Comparison of ENCODE assay signal across 9 mouse cellular contexts in genomic region chr9:63720715-63721114, GRCm38 (mm10). TPM values are rescaled to one million over a fixed set of nuclear protein-coding genes. Genes with fewer than 3 reads are reported as not detected.
DNase-seq lines count a peak whose midpoint lies in the region; ATAC-seq lines count a peak whose summit lies in the region.
"Had no signal": no experiment of that assay in that cellular context is flagged by ENCODE, and none has a peak within 500 bp of the region (broad histone marks: within the 10 kb centered on the region; RNA-seq: fewer than 3 reads in every experiment).

No protein-coding gene starts in this region.

- no peaks in the 10 kb centered on the region for H3K36me3 ChIP-seq in liver, embryonic 11.5 days (ENCODE audit: control insufficient read depth, insufficient read depth, low read length)
- no peaks in the 10 kb centered on the region; the same call in 1 of the 2 replicates for H3K36me3 ChIP-seq in lung, embryonic 16.5 days (ENCODE audit: control insufficient read depth, insufficient read depth, low read length)

- no peak for DNase-seq in liver, embryonic 11.5 days (ENCODE audit: low spot score)
- no peak for DNase-seq in liver
- peak; percentile 86 for DNase-seq in thymus, postnatal 0 days (ENCODE audit: low spot score)
- DNase-seq in cerebellum, adult 11-12 months = no peak
- DNase-seq in urinary bladder, adult 2 months (ENCODE audit: low spot score) = no peak
- DNase-seq: adrenal gland, adult 2 months; gastrocnemius, postnatal 25 days had no signal

- H3K9ac ChIP-seq in liver, embryonic 11.5 days (ENCODE audit: low read depth, low read length) = peak overlapping the region; percentile 11; the same call in 1 of the 2 replicates
- no peak overlapping the region for H3K9ac ChIP-seq in lung, embryonic 16.5 days (ENCODE audit: low read length)

- peak; percentile 54; the same call in 1 of the 2 replicates for ATAC-seq in liver, embryonic 11.5 days (replicated peaks; ENCODE audit: low FRiP score)
- ATAC-seq in common myeloid progenitor, adult 5-6 weeks (replicated peaks; ENCODE audit: low read depth, poor library complexity, severe bottlenecking) = peak; percentile 26
- ATAC-seq in lung, embryonic 16.5 days (ENCODE audit: low read depth) = peak; percentile 47

- H3K4me3 ChIP-seq in liver, embryonic 11.5 days (ENCODE audit: low read depth, low read length) = no peak overlapping the region
- no peak overlapping the region for H3K4me3 ChIP-seq in lung, embryonic 16.5 days (ENCODE audit: low read length)

- WGBS in liver, embryonic 11.5 days = 18% methylated on average over 6 of the region's 6 CpGs
- WGBS in lung, embryonic 16.5 days = 21% methylated on average over 6 of the region's 6 CpGs

- no peaks in the 10 kb centered on the region for H3K27me3 ChIP-seq in liver, embryonic 11.5 days (replicated peaks; ENCODE audit: control insufficient read depth, insufficient read depth, low read length)
- H3K27me3 ChIP-seq in lung, embryonic 16.5 days (ENCODE audit: control insufficient read depth, insufficient read depth, low read depth, low read length) = no peaks in the 10 kb centered on the region

- no peaks in the 10 kb centered on the region for H3K9me3 ChIP-seq in liver, embryonic 11.5 days (ENCODE audit: control insufficient read depth, low read length)
- no peaks in the 10 kb centered on the region for H3K9me3 ChIP-seq in lung, embryonic 16.5 days (ENCODE audit: control insufficient read depth, low read length)

- H3K4me2 ChIP-seq in liver, embryonic 11.5 days = peak overlapping the region; percentile 19; the same call in 1 of the 2 replicates
- no peak overlapping the region for H3K4me2 ChIP-seq in lung, embryonic 16.5 days (ENCODE audit: low read depth, low read length)

- H3K27ac ChIP-seq in liver, embryonic 11.5 days (ENCODE audit: low read depth, low read length) = 0 out of 2 replicates have a peak overlapping the region, but pooled peaks have one; percentile 6
- peak overlapping the region; percentile 18 for H3K27ac ChIP-seq in lung, embryonic 16.5 days (ENCODE audit: low read length)

- H3K4me1 ChIP-seq in liver, embryonic 11.5 days (replicated peaks; ENCODE audit: control insufficient read depth, insufficient read depth, low read length) = peaks cover 56% of the 10 kb centered on the region
- H3K4me1 ChIP-seq in lung, embryonic 16.5 days (replicated peaks; ENCODE audit: control insufficient read depth, insufficient read depth, low read length) = peaks cover 61% of the 10 kb centered on the region

RNA-seq across cellular contexts. Expression of gene Smad3, which starts 37.1 kb away (rescaled TPM):
- polyA plus RNA-seq in liver, embryonic 11.5 days (2014; fragmentation: Nextera tagmentation; extraction: Ambion mirVana) = 7.2 and 7.3 TPM in 2 replicates
- total RNA-seq in common myeloid progenitor, adult 5-6 weeks (2017) = 19.2 and 39.1 TPM in 2 replicates
- 18.0 and 19.5 TPM in 2 replicates for polyA plus RNA-seq in lung, embryonic 16.5 days (2015; fragmentation: Nextera tagmentation; extraction: Ambion mirVana)
- polyA plus RNA-seq in thymus, postnatal 0 days (2015; fragmentation: Nextera tagmentation; extraction: Ambion mirVana) = 18.5 and 21.1 TPM in 2 replicates
- 33.3 and 39.4 TPM in 2 replicates for polyA plus RNA-seq in urinary bladder, adult 2 months (2012; rRNA removed)
